Mouse (Mus musculus) thymus, postnatal 0 days (tissue): ENCODE results near the gene Spint2. TPM values are rescaled to one million over a fixed set of nuclear protein-coding genes. Genes with fewer than 3 reads are reported as not detected.

Experiments
- DNase-seq: peaks from one replicate; pipeline ENCODE4 v3.0.0-alpha.2; 2015; ENCODE audit warnings: low spot score
- polyA plus RNA-seq: library from polyadenylated mRNA; unstranded; fragments of >200 nt; fragmentation: Nextera tagmentation; extraction: Ambion mirVana; gene quantifications from 2 replicates; pipeline ENCODE4 v1.2.1, GENCODE M21; 2015

Spint2 gene
- polyA plus RNA-seq: 571 and 608 TPM in 2 replicates

- DNase-seq: peak; percentile 86
Measured at GRCm38 (mm10) chr7:29281201-29282073, at the start of gene Spint2. TSS of gene Spint2 (minus strand) at chr7:29281912.

DNA sequence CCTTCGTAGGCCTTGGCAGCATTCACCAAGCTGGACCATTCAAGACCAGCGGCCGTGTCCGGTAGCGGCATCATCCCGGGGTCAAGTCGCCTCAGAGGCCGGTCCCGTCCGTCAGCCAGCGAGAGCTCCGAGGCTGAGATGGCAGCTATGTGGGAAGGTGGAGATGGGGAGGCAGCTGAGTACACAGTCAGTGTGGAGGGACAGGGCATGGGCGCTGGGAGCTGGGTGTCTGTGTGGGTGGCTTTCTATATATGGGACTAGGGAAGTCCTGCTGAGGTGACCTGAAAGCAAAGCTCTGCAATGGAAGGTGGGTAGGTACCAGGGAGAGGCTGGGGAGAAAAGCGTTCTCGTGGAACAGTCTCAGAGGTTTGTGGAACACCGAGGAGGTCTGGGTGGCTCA is 47.3 kb upstream of the Spint2 start:
- no peak for DNase-seq

- DNase-seq: no peak
Measured at GRCm38 (mm10) chr7:29327087-29327486, 45.4 kb upstream of the Spint2 start.

- peak; percentile 88 for DNase-seq
Measured at GRCm38 (mm10) chr7:29319337-29320307, 37.9 kb upstream of the Spint2 start.

- peak; percentile 77 for DNase-seq
Measured at GRCm38 (mm10) chr7:29318115-29318911, 36.6 kb upstream of the Spint2 start.

DNA sequence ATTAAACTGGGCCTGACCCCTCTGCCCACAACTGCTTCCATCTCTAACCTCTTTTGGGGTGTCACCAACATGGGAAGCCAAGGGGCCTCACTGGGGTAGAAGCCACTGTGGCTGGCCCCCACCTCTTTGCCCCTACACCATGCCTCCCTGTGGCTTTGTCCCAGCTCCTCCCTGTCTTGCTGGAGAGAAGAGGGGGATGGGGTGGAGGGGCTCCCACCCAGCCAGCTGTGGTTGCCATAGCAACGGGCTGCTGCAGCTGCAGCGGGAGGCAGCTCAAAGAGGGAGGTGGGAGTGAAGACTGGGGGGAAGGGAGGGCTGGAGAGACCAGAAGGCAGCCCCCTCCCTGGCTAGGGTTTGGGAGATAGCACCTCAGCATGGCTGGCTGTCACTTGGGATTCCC is 35.8 kb upstream of the Spint2 start:
- peak; percentile 84 for DNase-seq

DNA sequence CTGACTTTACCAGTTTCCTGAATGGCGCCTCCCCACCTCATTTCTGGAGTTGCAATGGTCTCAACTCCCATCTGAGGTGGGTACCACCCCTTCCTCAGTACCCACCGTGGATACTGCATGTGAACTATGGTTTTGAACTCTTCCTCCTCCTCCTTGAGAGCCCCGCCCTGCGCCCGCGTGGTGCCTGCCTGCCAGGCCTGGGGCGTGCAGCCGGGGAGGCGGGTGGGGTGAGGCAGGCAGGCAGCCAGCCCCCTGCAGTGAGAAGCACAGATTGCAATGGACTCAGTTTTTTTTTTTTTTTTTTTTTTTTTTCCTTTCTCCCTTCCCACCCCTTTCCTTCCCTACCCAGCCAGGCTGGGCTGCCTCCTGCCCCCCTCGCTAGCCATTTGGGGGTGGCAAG is 35.3 kb upstream of the Spint2 start:
- peak; percentile 62 for DNase-seq

- peak; percentile 6 for DNase-seq
Measured at GRCm38 (mm10) chr7:29316137-29316734, 34.5 kb upstream of the Spint2 start.

- peak; percentile 8 for DNase-seq
Measured at GRCm38 (mm10) chr7:29314844-29315628, 33.3 kb upstream of the Spint2 start.

DNA sequence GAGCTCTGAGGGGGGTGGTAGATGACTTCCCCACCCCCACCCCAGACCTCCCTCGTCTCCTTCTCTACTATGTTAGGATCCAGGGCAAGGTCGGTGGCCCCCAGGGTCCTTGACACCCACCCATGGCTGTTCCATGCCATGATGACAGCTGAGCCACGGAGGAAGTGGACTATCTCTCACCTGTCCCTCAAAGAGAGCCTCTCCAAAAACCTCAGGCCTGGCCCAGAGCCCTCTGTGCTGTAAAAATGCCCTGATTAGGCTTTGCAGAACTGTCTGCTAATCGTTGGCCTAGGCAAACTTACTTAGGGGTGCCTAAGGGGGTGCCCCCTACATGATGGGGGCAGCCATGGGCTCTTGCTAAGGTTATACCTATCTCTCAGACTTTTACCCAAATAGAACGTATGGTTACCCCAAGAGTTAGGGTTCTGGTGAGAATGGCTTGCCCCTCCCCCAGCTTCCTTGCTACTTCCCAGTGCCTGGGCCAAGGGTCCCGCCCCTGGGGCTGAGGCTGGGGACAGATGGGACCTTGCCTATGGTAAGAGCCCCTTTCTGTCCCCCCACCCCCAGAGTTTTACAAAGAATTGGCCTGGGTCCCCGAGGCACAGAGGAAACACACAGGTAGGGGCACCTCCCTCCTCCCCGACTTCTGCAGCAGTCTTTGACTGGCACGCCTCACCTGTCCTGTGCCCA is 32.0 kb upstream of the Spint2 start:
- peak; percentile 5 for DNase-seq

GRCm38 (mm10) chr7:29313051-29313450 is 31.3 kb upstream of the Spint2 start:
- peak; percentile 17 for DNase-seq

DNA sequence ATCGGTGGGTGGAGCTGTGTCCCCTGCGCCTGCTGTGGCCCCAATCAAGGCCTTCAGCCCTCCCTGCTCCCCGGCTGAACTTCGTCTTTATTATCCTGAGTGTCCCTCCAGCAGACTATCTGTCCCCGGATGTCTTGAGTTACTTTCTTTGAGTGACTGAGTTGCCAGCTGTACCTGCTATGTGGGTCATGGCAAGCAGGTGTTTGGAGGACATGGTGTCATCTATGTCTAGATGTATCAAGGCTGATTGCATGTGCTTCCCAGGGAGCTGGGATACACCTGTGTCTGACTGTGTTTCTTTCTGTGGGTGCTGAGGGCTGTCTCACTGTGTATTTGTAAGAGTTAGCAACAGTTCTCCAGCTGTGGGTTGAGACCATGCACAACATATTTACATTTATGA is 28.0 kb upstream of the Spint2 start:
- DNase-seq: peak; percentile 77

DNA sequence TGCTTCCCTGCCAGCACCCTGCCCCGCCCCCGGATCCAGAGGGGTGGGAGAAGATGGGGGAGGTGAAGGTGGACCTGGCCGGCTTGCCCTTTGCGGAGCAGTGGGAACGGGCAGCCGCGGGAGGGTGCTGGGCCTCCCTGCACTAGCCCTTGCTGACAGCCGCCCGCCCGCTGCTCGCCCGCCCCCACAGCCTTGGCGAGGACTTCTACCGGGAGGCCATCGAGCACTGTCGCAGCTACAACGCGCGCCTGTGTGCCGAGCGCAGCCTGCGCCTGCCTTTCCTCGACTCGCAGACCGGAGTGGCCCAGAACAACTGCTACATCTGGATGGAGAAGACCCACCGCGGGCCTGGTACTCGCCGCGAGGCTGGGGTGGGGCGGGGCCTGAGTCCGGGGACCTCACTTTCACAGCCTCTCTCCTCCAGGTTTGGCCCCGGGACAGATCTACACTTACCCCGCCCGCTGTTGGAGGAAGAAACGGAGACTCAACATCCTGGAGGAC is 27.6 kb upstream of the Spint2 start:
- no peak for DNase-seq

DNA sequence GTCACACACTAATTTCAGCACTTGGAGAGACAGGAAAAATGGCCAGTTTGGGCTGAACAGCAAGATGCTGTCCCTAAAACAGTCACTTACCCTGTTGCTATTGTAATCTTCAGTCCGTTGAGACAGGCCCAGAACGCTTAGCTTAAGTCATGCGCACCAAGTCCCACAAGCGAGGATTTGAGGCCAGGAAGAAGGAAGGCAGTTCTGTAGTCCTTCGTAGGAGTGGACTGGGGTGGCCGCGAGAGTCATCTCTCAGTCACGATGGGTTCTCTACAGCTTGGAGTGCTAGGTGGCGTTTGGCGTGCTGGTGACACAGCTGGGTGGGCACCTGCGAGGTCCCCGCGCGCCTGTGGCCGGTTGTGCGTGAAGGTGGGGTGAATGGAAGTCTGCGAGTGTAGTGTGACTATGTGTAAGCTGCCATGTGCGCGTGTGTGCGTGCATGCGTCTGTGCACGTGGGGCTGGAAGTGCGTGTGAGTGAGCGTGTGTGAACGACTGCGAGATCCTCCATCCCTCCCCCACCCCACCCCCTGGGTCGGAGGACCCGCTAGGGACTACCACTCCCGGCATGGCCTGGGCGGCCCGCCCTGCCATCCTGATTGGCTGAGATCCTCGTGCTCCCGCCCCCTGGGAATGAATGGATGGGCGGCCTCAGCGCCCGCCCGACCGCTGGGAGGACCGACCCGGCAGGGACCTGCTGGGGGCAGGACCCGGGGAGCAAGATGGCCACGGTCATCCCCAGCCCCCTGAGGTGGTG is 25.8 kb upstream of the Spint2 start:
- peak; percentile 84 for DNase-seq

DNA sequence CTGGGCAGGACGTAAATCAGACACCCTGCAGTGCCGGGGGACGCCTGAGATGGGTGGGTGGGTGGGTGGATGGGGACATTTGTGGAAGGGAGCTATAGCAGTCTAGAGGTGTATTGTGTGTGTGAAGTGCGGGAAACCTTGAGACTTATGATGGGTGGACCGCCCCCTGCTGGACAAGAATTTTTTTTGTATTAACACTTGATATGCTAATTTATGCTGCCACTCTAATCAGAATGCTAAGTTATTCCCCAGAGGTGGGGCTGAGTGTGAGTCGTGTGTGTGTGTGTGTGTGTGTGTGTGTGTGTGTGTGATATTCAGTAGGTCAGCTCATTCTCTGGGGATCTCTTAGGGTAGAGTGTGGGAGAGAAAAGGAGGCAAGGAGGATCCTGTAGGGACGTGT is 24.9 kb upstream of the Spint2 start:
- DNase-seq: peak; percentile 65

- DNase-seq: no peak
Measured at GRCm38 (mm10) chr7:29306108-29306507, 24.4 kb upstream of the Spint2 start.

- peak; percentile 4 for DNase-seq
Measured at GRCm38 (mm10) chr7:29305263-29305988, 23.7 kb upstream of the Spint2 start.
